Mouse (Mus musculus) liver, embryonic 14.5 days (tissue): ENCODE measurements around the gene Nucks1. TPM values are rescaled to one million over a fixed set of nuclear protein-coding genes. Genes with fewer than 3 reads are reported as not detected.

ENCODE experiments used
- ATAC-seq: fragments of 200-750 bp; cut with Nextera tagmentation; 2 replicates; pipeline ENCODE4 v1.8.0; 2017; ENCODE audit warnings: moderate number of reproducible peaks, mild to moderate bottlenecking, moderate library complexity; ENCODE audit not compliant: insufficient read depth
- DNase-seq, 3 experiments: peaks; one replicate each; pipeline ENCODE4 v3.0.0-alpha.2; 2012 to 2013; ENCODE audit warnings: low read depth in 3 of 3, low spot score in 3 of 3
- H3K27ac ChIP-seq: fragments of 300-500 bp; sonication (generic); 2 replicates; pipeline ENCODE4 v1.5.1; 2014; ENCODE audit warnings: moderate library complexity, mild to moderate bottlenecking, control low read depth, inconsistent platforms
- H3K27me3 ChIP-seq: fragments of 300-500 bp; sonication (generic); 2 replicates; pipeline ENCODE4 v1.6.1; 2014; ENCODE audit warnings: mild to moderate bottlenecking, low read length, moderate library complexity; ENCODE audit not compliant: control insufficient read depth, insufficient read depth
- H3K36me3 ChIP-seq: fragments of 300-500 bp; sonication (generic); replicated peaks from 2 replicates; pipeline ENCODE4 v1.6.1; 2014; ENCODE audit warnings: low read depth; ENCODE audit not compliant: control insufficient read depth, insufficient read depth
- H3K4me1 ChIP-seq, 2 experiments: fragments of 200-500 bp in 1 of 2; fragments of 300-500 bp in 1 of 2; sonication (generic) in 1 of 2; replicated peaks; 2 replicates each; pipeline ENCODE4 v1.6.1; 2012 to 2014; ENCODE audit warnings: antibody characterized with exemption in 1 of 2, inconsistent platforms in 1 of 2, low read length in 1 of 2; ENCODE audit not compliant: control insufficient read depth in 2 of 2, insufficient read depth in 2 of 2
- H3K4me2 ChIP-seq: fragments of 300-500 bp; sonication (generic); 2 replicates; pipeline ENCODE4 v1.6.1; 2014; ENCODE audit warnings: low read depth, mild to moderate bottlenecking, control low read depth, moderate library complexity
- H3K4me3 ChIP-seq, 2 experiments: fragments of 200-500 bp in 1 of 2; fragments of 300-500 bp in 1 of 2; sonication (generic) in 1 of 2; 2 replicates each; pipeline ENCODE4 v1.5.1; 2012 to 2014; ENCODE audit warnings: low read depth in 2 of 2, low read length in 2 of 2, mild to moderate bottlenecking in 2 of 2, control low read depth in 1 of 2, inconsistent platforms in 1 of 2, moderate library complexity in 1 of 2; ENCODE audit not compliant: insufficient read depth in 1 of 2
- H3K9ac ChIP-seq: fragments of 300-500 bp; sonication (generic); replicated peaks from 2 replicates; pipeline ENCODE4 v1.6.1; 2014; ENCODE audit warnings: mild to moderate bottlenecking, control low read depth, moderate library complexity
- H3K9me3 ChIP-seq: fragments of 300-500 bp; sonication (generic); 2 replicates; pipeline ENCODE4 v1.6.1; 2016; ENCODE audit warnings: low read length, mixed read lengths; ENCODE audit not compliant: control insufficient read depth
- CTCF ChIP-seq: IDR thresholded peaks from 2 replicates; pipeline ENCODE4 v1.5.1; 2016; ENCODE audit warnings: antibody characterized with exemption, low read depth, control low read depth
- EP300 ChIP-seq: IDR thresholded peaks from 2 replicates; pipeline ENCODE4 v1.6.1; 2016; ENCODE audit warnings: antibody characterized with exemption, low read depth
- WGBS: fragments of 180-500 bp; shearing (Covaris S2); extraction: QIAGEN DNeasy Blood & Tissue Kit; methylation state at CpG from one replicate; pipeline ENCODE4 v1.1.7; 2014; ENCODE audit not compliant: insufficient replicate concordance; 5-methylcytosine and 5-hydroxymethylcytosine counted together
- polyA plus RNA-seq, 2 experiments: library from polyadenylated mRNA; depleted of rRNA in 1 of 2; stranded (reverse) in 1 of 2; unstranded in 1 of 2; fragments of >200 nt; fragmentation: Nextera tagmentation in 1 of 2; extraction: Ambion mirVana in 1 of 2; gene quantifications; 2 replicates each; pipeline versions ENCODE4 v1.2.1 to v1.2.3; 2012 to 2014

Gene Nucks1
- polyA plus RNA-seq (2012; rRNA removed) (18.0 and 23.2 TPM in 2 replicates), polyA plus RNA-seq (2014; fragmentation: Nextera tagmentation; extraction: Ambion mirVana) (20.2 and 21.3 TPM in 2 replicates)

GRCm38 (mm10) chr1:131910001-131910648 lies at the start of gene Nucks1:
Nucks1 (plus strand) TSS chr1:131910534.
- peak; percentile 95 for ATAC-seq
- peaks cover 7% of the 10 kb centered on the region for H3K36me3 ChIP-seq
- peak within 1 kb of the TSS; percentile 93 to 95 for H3K4me3 ChIP-seq
- peak within 1 kb of the TSS; percentile 95 for H3K9ac ChIP-seq
- H3K4me2 ChIP-seq = peak within 1 kb of the TSS; percentile 91
- DNase-seq = peak; percentile 97 to 98 (median 98)
- H3K9me3 ChIP-seq = no peaks in the 10 kb centered on the region
- peak within 1 kb of the TSS; percentile 73 for H3K27ac ChIP-seq
- WGBS = under 1% methylated on average over 35 of the region's 35 CpGs
- no peaks in the 10 kb centered on the region for H3K27me3 ChIP-seq
- H3K4me1 ChIP-seq = peaks cover 9 to 15% of the 10 kb centered on the region in 2 experiments
- TF ChIP-seq CTCF (peak; percentile 50), EP300 (no peak)

GRCm38 (mm10) chr1:131861811-131862210 lies 48.5 kb upstream of the Nucks1 start:
- Histone ChIP-seq H3K4me1 (no peaks in the 10 kb centered on the region; a peak in 1 of 4 replicates), H3K27me3 (no peaks in the 10 kb centered on the region), H3K36me3 (no peaks in the 10 kb centered on the region), H3K4me2 (no peak overlapping the region), H3K9ac (no peak overlapping the region), H3K27ac (no peak overlapping the region), H3K4me3 (no peak overlapping the region), H3K9me3 (no peaks in the 10 kb centered on the region)
- ATAC-seq = no peak
- TF ChIP-seq CTCF (no peak), EP300 (no peak)
- 41% methylated on average over 4 of the region's 4 CpGs for WGBS
- no peak for DNase-seq

- no peak overlapping the region for H3K4me2 ChIP-seq
- H3K9me3 ChIP-seq = no peaks in the 10 kb centered on the region
- DNase-seq (no peak), ATAC-seq (no peak)
- peaks cover 0 to 5% of the 10 kb centered on the region in 2 experiments; a peak in 3 of 4 replicates for H3K4me1 ChIP-seq
- no peaks in the 10 kb centered on the region for H3K36me3 ChIP-seq
- H3K4me3 ChIP-seq = no peak overlapping the region
- TF ChIP-seq CTCF = no peak
- H3K27ac ChIP-seq = no peak overlapping the region
- no peak overlapping the region for H3K9ac ChIP-seq
- WGBS = 63% methylated on average over 5 of the region's 5 CpGs
- H3K27me3 ChIP-seq = no peaks in the 10 kb centered on the region
Measured at GRCm38 (mm10) chr1:131865596-131865995, 44.7 kb upstream of the Nucks1 start.

GRCm38 (mm10) chr1:131866304-131866999 lies 43.9 kb upstream of the Nucks1 start:
- no peak for ATAC-seq
- no peak overlapping the region for H3K9ac ChIP-seq
- H3K4me2 ChIP-seq = peak overlapping the region; percentile 88
- H3K4me3 ChIP-seq = peak overlapping the region in 1 of 2 experiments; percentile 70; a peak in 2 of 4 replicates
- 30% methylated on average over 6 of the region's 6 CpGs for WGBS
- H3K27me3 ChIP-seq = no peaks in the 10 kb centered on the region
- no peak for DNase-seq
- no peak overlapping the region for H3K27ac ChIP-seq
- no peaks in the 10 kb centered on the region for H3K9me3 ChIP-seq
- TF ChIP-seq CTCF (no peak), EP300 (no peak)
- no peaks in the 10 kb centered on the region for H3K36me3 ChIP-seq
- H3K4me1 ChIP-seq = peaks cover 0 to 5% of the 10 kb centered on the region in 2 experiments; a peak in 3 of 4 replicates
